Mouse (Mus musculus): ENCODE results near the gene Sec61a1.

Gene Sec61a1

DNA sequence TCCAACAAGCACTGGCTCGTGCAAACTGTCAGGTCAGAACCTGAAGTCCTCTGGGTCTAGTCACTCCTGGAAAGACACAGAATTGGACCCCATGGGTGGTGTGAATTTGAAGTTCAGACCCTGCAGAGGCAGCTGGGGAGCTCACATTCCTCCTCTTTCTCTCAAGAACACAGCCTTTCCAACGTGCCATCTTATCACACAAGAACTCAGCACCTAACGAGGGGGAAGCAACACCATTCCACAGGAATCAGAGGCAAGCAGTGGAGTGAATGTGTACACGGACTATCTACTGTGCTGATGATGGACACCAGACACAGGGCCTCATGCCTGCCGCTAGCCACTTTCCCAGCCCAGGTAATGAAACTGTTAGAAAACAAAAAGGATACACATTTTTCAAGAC is 2.0 kb downstream of the Sec61a1 start:
- peak in 1 of 2 experiments; percentile 1 for DNase-seq (ENCODE audit: low spot score in 2 of 2)

DNA sequence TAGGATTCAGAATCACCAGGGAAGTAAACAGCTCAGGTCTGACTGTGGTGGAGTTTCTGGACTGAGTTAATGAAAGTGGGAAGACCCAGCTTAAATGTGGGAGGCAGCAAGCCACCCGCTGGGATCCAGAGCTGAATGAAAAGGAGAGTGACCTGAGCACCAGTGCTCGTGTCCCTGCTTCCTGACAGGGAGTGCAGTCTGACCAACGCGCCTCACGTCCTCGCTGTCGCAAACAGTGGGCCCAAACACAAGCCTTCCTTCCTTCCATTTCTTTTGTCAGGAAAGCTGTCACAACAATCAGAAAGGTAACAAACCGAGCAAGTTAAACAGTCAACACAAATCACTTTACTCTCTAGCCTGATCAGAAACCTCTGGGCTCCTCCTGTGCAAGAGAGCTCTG is 2.7 kb downstream of the Sec61a1 start:
- peak in 1 of 2 experiments; percentile 2 for DNase-seq (ENCODE audit: low spot score in 2 of 2)

DNA sequence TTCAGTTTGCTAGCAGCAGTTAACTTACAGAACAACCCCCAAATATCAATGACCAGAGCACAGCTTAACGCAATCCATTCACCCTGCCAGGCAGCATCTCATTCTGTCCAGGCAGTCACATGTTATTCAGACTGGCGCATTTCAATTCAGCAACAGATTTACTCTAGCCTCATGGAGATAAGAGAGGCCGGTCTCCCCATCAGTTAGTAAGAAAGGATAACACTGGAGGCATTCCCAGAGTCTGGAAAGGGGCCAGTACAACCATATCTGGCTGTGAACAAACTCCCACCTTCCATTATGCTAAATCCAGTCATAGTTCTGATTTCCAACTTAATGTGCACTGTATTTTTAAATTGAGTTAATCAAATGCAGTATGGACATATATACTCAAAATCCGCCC is 4.2 kb downstream of the Sec61a1 start:
- DNase-seq (ENCODE audit: low spot score in 2 of 2), result no peak

DNA sequence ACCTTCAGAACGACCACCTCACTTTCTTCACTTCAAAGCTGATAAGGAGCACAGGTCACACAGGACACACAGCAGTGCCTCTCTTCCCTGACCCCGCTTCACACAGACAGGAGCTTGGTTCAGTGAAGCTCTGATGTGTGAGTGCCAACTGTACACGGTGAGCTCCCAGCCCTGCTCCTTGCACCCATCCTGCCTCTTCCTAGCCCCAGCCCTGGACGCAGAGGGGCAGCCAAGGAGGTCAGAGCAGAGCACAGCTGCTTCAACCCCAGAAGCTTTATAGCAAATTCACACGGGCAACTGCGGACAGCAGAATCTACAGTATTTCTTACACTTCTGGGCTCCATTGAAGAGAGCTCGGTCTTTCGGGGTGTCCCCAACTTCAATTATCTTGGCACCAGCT is 4.7 kb downstream of the Sec61a1 start:
- DNase-seq (ENCODE audit: low spot score in 2 of 2), result peak in 1 of 2 experiments; percentile 3

DNA sequence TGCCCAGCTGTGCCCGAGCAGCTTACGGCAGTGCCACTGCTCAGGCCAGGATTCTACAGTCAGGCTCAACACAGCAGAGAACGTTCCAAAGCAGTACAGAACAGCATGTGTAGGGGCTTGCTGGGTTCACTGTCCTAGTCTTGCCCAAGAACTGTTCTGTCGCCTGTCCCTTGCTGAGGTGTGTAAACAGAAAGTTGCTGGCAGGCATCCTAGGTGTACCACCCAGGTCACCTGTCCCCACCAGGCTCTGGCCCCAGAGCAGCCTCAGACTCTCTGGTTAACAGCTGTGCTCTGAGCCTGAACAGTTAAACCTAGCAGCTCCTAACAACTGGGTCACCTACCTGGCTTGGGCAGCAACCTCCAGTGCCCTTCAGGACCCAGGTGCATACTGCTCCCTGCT is 15.7 kb downstream of the Sec61a1 start:
- no peak for DNase-seq (ENCODE audit: low spot score in 2 of 2)

DNA sequence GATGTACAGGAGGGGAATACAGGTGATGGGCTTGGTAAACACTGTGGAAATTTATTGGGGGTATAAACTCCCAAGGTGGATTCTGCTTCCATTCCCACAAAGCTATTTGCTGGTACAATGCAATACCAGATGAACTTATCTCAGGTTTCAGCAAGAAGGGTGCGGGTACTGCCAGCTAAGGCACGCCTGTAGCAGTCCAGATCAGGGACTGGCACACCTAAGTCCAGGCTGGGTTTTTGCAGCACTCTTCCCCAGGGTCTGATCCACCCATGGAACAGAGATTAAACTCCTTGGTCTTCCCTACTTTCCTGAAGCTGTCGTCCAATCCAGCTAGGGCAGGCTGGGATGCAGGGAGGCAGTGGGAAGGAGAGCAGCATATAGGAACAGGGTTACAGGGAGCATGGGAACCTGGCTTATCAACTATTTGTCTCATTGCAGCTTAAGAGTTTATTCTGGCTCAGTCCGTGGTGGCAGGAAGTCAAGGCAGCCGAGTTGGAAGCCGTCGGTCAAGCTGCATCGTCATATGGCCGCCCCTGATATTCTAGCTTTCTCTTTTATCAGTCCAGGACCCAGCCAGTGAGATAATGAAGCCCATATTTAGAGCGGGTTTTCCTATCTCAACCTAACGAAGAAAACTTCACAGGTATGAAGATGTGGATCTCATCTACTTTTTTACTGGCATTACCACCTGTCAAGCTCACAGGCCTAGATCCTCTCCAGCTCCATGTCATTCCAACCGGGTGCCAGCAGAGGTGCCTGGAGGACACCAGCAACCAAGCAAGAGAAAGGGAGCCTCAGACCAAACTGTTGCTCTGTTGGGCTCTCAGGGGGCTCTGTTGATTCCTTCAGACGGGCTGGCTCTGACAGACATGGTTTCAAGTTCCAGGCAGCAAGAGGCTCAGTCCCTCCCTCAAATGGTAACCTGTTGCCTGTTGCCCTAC is 16.4 kb downstream of the Sec61a1 start:
- no peak for DNase-seq (ENCODE audit: low spot score in 2 of 2)

DNA sequence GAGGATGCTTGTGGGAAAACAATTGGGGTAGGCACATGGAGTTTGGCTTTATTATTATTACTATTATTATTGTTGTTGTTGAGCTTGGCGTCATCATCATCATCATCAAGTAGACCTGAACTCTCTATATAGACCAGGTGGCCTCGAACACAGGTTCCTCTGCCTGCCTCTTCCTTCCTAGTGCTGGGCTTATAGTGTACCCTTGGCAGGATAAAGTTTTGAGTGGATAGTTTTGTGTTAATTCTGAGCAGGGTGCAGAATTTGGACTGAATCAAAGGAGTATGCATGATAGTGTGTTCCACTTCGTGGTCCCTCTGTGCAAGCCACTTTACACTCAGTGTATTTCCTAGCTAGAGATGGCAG is 18.3 kb downstream of the Sec61a1 start:
- no peak for DNase-seq (ENCODE audit: low spot score in 2 of 2)

DNA sequence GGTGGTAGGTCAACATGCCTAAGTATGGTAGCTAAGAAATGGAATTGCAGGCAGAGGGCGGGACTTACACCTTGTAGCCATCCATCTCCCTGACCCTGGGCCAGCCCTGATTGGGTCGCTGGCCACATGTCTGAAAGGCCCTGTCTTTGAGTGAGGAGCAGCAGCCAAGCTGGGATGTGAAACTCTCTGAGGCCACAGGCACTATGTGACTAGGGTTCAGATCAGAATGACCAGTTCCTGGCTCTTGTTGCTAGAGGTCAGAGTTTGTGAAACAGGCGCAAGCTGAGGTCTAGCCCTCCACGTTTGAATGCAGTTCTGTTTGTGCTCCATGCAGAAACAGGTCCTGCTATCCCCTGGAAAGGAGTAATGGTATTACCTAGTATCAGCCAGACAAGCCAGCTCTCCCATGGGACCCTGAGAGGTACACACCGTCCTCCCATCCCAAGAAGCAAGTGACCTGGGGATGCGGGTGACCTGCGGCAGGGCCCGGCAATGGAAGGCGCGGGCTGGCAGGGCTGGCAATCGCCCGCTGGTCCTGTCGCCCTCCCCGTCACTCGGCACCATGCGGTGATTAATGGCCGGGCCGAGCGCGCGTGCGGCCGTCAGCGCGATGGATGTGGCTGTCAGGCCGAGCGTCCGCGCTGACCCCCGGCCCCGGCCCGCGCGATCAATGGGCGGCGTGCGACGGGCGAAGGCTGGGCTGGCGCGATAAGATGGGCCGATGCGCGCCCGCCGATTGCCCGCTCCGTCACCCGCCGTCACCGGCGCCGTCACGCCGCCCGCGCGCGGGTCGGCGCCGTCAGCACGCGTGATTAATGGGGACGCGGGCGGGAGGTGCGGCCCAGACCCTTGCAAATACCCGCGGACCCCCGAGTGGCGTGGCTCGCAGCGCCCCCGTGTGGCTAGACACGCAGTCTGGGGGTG is 19.0 kb downstream of the Sec61a1 start:
- peak; percentile 33 to 57 for DNase-seq (ENCODE audit: low spot score in 2 of 2)

DNA sequence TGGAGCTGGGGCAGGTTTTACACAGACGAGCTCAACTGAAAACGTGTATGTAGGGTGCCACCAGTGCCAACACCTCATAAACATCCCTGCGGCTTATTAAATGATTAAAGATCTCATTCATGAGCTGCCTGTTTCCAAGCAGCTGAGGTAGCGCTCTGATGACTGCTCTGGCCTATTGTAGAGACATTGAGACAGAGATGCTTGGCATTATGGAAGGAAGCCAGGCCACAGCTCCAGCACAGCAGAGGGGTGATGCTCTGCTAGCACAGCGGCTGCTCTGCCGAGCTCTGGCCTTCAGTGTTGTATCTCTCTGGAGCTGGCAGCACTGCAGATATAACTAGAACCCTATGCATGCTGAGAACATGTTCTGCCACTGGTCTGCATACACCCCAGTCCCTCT is 25.0 kb downstream of the Sec61a1 start:
- no peak for DNase-seq (ENCODE audit: low spot score in 2 of 2)

DNA sequence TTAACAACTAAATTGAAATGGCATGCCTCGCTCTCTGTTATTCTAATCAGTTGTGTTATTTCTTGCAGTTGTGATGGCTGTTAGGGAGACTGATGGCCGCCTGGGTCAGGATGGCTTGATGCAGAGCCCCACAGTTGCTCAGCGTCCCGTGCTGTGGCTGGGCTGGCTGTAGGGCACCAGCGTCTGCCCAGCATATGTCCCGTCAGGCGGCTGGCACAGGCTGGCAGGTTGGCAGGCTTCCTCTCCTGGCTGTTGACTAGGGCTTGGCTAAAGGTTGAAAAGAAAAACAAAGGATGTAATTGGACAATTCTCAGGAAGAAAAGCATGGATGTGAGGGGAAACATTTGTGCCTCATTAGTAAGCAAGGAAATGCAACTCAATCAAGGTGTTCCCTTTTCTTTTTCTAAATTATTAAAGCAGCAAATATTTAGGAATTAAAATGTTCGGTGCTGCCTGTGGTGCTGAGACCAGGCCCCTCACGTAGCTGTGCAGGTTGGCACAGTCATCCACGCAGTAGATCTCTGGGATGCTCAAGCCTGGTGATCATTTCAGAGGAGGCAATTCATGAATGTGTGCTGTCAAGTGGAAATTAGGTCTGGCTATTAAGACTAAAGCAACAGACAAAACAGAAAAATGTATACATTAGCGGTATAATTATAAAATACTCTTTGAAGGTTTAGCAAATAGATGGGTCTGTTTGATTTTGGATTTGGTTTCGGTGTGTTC is 27.9 kb downstream of the Sec61a1 start:
- no peak for DNase-seq (ENCODE audit: low spot score in 2 of 2)

DNA sequence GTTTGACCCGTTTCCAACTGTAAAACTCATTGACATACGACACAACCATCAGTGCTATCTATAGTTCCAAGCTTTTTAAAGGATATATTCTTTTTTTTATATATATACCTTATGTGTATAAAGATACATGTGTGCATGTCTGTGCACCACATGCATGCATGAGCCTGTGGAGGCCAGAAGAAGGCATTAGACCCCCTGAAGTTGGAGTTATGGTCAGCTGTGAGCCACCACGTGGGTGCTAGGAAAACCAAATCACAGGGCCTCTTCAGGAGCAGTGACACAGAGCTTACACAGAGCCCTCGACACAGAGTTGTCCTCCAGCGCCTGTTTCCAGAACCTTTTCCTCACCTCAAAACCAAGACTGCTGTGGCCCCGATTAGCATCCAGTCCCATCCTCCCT is 28.9 kb downstream of the Sec61a1 start:
- no peak for DNase-seq (ENCODE audit: low spot score in 2 of 2)

DNA sequence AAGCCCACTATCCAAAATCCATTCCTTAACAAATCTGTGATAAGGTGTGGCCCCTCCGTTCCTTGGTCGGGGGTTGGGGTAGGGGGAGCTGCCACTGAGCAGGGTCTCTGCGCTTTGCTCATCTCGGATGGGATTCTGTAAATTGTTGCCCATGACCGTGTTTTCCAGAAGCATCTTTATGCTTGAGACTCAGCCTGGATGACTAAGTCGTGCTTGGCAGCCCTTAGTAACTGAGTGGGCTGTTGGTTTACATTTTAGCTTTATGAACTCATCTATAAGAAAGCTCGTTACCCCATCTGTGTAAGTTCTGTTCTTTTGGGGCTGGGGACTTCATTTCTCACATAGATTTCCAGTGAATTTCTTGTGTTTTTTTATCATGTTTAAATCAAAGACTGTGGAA is 29.7 kb downstream of the Sec61a1 start:
- DNase-seq (ENCODE audit: low spot score in 2 of 2), result no peak

DNA sequence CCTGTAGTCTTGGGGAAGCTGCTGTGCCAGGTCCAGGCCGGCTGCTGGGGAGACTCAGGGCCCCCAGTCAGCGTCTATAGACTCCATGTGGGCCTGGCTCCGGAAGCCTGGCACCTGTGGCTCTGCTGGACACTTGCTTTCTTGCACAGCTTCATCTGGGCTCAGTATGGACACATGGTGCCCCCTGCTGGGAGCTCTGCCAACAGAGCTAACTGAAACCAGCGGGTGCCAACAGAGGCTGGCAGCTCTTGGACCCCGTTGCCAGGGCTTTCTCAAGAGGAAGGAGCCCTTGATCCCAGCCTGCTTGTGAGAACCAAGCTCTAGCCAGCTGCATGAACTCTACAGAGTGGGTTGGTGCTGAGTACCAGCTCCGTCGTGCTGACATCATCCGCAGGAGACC is 31.8 kb downstream of the Sec61a1 start:
- peak; percentile 27 to 36 for DNase-seq (ENCODE audit: low spot score in 2 of 2)

DNA sequence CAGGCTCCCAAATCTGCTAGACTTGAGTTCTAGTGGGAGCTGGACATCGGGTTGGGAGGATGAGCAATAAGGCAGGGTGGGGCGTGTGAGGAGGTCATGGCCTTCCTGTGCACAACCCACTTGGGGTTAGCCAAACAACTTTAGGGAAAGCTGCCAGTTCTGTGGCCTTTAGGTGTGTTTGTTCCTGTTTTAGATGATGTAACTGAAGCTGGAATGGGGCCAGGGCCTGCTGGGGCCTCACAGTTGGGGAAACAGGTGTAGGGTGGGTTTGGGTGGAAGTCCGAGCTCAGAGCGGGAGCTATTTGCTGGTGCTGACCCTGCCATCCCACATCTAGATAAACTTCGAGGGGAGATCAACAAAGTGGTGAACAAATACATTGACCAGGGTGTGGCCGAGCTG is 33.3 kb downstream of the Sec61a1 start:
- no peak for DNase-seq (ENCODE audit: low spot score in 2 of 2)

DNA sequence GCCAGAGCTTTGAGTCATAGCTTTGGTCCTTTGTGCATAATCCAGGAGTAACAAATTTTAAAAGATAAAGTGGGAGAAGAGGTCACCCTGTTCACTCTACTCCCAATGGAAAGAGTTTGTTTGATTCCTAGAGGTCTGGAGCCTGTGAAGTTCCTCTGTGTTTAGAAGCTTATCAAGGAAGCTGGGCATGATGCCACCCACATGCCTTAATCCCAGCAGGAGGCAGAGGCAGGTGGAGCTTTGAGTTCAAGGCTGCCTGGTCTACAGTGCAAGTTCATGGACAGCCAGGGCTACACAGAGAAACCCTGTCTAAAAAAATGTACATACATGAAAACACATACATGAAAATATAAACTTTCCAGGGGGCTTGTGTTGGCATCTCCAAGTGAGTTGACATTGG is 34.8 kb downstream of the Sec61a1 start:
- no peak for DNase-seq (ENCODE audit: low spot score in 2 of 2)

DNA sequence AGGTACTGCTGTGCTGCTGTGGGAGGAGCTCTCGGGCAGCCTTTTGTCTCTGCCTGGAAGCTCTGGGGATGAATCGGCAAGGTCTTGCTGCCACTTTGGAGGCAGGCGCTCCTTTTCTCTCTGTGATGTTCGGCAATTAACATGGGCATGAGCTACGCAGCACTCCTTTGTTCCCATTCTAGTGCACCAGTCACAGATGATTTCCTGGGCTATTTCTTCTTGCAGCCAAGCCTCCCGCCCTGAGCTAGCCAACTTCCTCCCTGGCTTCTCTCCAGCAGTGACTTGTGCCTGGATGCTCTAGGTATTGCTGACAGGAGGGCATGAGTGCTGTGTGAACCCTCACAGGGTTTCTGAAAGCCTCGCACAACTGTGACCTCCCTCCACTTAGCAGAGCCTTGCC is 35.6 kb downstream of the Sec61a1 start:
- no peak for DNase-seq (ENCODE audit: low spot score in 2 of 2)

DNA sequence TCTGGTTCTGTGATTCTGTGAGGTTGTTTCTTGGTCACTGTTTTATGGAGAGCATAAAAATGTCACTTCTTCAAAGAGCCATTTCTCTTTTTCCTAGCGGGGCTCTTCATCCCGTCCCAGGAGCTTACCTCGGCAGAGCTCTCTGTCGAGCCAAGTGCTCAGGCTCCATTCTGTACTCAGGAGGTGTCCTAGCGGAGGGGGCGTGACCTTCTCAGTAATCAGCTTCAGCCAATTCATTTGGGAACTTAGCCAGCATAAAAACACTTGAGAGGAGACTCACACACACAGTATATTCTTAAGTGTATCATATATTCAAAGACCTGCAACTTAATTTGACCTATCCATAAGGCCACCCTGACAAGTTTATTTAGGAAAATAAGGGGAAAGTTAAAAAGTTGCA is 38.3 kb downstream of the Sec61a1 start:
- DNase-seq (ENCODE audit: low spot score in 2 of 2), result no peak

DNA sequence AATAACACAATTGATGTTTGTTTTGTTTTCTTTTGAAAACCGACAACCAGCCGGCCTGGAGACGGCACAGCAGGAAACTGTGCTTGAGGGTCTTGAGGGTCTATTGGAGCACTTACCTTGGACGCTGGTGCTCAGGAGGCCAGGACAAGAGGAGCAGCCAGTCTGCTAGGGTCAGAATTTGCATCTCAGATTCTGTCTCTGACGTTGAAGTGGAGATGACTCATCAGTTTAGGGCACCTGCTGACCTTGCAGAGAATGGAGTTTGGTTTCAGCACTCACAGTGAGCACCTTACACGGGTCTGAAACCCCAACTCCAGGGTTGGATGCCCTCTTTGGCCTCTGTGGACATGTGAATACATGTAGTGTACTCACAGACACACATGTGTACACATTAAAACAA is 48.8 kb downstream of the Sec61a1 start:
- DNase-seq (ENCODE audit: low spot score in 2 of 2), result no peak

DNA sequence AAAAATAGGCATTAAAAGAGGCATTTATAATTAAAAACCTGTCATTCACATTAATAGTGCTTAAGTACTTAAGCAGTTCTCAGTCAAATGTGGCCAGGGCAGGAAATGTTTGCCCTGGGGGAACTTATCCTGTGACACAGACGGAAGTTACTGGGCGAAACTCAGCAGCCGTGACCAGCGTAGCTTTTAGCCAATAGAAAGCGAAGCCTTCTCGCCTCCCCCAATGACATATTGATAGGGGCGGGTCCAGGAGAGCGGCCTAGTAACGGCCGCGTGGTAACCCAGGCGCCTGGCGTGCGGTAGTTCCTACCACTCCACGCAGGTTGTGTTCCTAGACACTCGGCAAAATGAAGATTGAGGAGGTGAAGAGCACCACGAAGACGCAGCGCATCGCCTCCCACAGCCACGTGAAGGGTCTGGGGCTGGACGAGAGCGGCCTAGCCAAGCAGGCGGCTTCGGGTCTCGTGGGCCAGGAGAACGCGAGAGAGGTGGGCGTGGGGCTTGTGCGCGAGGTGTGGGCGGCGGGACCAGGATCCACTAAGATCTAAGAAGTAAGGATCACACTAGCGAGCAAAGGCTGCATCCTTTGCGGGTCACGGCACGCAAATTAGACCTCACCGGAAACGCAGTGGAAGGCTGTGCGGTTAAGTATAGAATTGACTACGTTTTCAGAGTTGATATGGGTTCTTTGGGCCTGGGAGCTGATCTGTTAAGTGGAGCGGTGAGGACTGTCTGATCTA is 53.4 kb downstream of the Sec61a1 start, which contains the start of gene Ruvbl1:
Ruvbl1 (plus strand) TSS at position 229 of the 740 bp plus-strand sequence.
- DNase-seq (ENCODE audit: low spot score in 2 of 2), result peak; percentile 83 to 86

DNA sequence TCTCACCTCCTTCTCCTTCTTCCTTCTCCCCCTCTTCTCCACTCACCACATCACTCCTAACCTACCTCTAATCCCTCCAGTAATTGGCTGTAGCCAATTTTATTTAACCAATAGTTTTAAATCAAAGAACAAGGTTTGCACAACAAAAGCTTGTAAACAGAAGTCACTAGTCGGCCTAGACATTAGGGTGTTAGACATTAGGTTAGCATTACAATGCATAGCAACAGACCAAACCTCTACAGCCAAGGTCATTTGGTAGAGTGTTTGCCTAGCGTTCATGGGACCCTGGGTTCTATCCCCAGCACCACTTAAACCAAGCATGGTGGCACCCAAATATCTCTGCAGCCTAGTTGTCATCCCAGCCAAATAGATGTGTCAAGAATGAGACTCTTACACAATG is 64.2 kb downstream of the Sec61a1 start:
- no peak for DNase-seq (ENCODE audit: low spot score in 2 of 2)
